ENCODE assay signal across 7 mouse cellular contexts in the genomic region with DNA sequence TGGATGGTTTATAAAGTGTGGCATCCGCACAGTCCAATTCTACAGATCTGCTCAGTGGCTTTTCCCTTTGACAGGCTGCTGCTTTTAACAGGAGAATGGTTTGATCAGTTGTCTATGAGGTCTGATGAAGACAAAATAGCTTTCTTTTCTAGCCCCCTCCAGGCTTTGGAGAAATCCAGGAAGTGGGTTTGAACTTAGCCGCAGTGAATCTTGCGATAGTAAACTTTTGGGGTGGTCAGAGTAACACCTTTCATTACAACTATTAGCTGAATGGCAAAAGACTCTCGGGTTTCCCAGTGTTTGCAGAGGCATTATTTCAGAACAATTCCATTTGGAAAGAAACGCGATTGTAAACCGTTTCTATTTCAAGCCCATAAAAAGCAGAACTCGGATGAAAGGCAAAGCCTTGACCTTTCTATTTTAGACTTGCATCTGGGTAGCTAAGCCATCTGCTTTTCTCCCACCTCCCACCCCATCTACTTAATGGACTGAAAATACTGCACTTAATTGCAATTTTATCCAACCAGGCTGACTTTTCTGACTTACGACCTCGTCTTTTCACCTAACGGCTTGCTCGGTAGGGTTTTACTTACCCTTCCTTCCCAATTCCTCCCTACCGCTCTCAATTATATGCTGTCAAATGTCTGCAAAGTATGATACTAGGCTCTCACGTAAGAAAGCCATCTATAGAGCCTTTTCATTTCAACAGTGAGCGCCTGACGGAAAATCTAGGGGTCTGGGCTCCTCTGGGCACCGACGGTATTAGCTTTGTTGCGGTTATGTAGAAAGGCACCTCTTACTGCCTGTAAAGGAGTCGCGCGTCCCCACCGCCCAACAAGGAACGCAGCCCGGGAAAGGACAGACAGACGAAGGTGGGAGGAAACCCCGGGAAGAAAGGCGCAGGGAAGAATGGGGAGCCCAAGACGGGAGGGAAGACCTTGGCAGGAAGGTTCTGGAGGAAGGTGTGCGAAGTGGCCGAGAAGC. TPM values are rescaled to one million over a fixed set of nuclear protein-coding genes. Genes with fewer than 3 reads are reported as not detected.
DNase-seq lines count a peak whose midpoint lies in the region; ATAC-seq and TF ChIP-seq lines count a peak whose summit lies in the region.

No protein-coding gene starts in this region.

- peak; percentile 21 for ATAC-seq in forebrain, embryonic 15.5 days (replicated peaks)
- ATAC-seq in kidney, embryonic 15.5 days (replicated peaks; ENCODE audit: low FRiP score): peak; percentile 31; the same call in 1 of the 2 replicates

- TF ChIP-seq POLR2A in spleen, adult 2 months (IDR thresholded peaks at IDR 0.05; ENCODE audit: low read depth, low read length): no peak

- peaks cover 5% of the 10 kb centered on the region; the same call in 1 of the 2 replicates for H3K4me1 ChIP-seq in spleen, adult 2 months (ENCODE audit: control insufficient read depth, insufficient read depth, insufficient read length)
- peaks cover 17% of the 10 kb centered on the region for H3K4me1 ChIP-seq in forebrain, embryonic 15.5 days
- H3K4me1 ChIP-seq in kidney, embryonic 15.5 days: peaks cover 19% of the 10 kb centered on the region

- H3K79me2 ChIP-seq in macrophage (ENCODE audit: inconsistent target): no peaks in the 10 kb centered on the region

- TF ChIP-seq CTCF in spleen, adult 2 months (IDR thresholded peaks at IDR 0.05; ENCODE audit: extremely low read depth, insufficient read depth, insufficient read length, insufficient replicate concordance): no peak

- H3K4me3 ChIP-seq in spleen, adult 2 months (ENCODE audit: extremely low read depth, insufficient read depth, insufficient read length): peak overlapping the region; percentile 87
- peak overlapping the region; percentile 87 for H3K4me3 ChIP-seq in forebrain, embryonic 15.5 days
- peak overlapping the region; percentile 67 for H3K4me3 ChIP-seq in kidney, embryonic 15.5 days (replicated peaks)
- H3K4me3 ChIP-seq in macrophage (ENCODE audit: inconsistent target): peak overlapping the region; percentile 11; the same call in 1 of the 2 replicates

- H3K9ac ChIP-seq in forebrain, embryonic 15.5 days (replicated peaks): peak overlapping the region; percentile 83
- H3K9ac ChIP-seq in kidney, embryonic 15.5 days: peak overlapping the region; percentile 43; the same call in 1 of the 2 replicates

- H3K36me3 ChIP-seq in spleen, adult 2 months (ENCODE audit: control insufficient read depth, insufficient read depth, low read length): no peaks in the 10 kb centered on the region
- 0 out of 2 replicates have a peak, but pooled peaks cover 8% of the 10 kb centered on the region for H3K36me3 ChIP-seq in forebrain, embryonic 15.5 days
- no peaks in the 10 kb centered on the region for H3K36me3 ChIP-seq in kidney, embryonic 15.5 days
- H3K36me3 ChIP-seq in macrophage (ENCODE audit: inconsistent target): no peaks in the 10 kb centered on the region
- H3K36me3 ChIP-seq in splenic B cell, adult 2 months (ENCODE audit: control insufficient read depth, insufficient read depth, low read length, poor library complexity, severe bottlenecking): no peaks in the 10 kb centered on the region

- peak overlapping the region; percentile 9; the same call in 1 of the 2 replicates for H3K27ac ChIP-seq in spleen, adult 2 months (ENCODE audit: insufficient read depth, low read length)
- peak overlapping the region; percentile 86 for H3K27ac ChIP-seq in forebrain, embryonic 15.5 days (replicated peaks)
- H3K27ac ChIP-seq in kidney, embryonic 15.5 days: peak overlapping the region; percentile 23; the same call in 1 of the 2 replicates
- H3K27ac ChIP-seq in macrophage: no peak overlapping the region

- peak in 1 of 2 experiments; percentile 4 for DNase-seq in spleen, adult 2 months (ENCODE audit: low read depth in 1 of 2, low spot score in 2 of 2)
- no peak for DNase-seq in spleen, adult 12 weeks (ENCODE audit: low spot score)
- DNase-seq in adrenal gland, postnatal 36 days: peak; percentile 26 to 40
- peak; percentile 19 for DNase-seq in splenic B cell, adult 2 months (ENCODE audit: low read depth, low spot score)

- WGBS in spleen, adult 2 months: 2% methylated on average over 31 of the region's 31 CpGs
- WGBS in forebrain, embryonic 15.5 days: 4% methylated on average over 31 of the region's 31 CpGs
- WGBS in kidney, embryonic 15.5 days: 4% methylated on average over 31 of the region's 31 CpGs
- WGBS in macrophage (ENCODE audit: missing documents): 6% methylated on average over 31 of the region's 31 CpGs

- H3K27me3 ChIP-seq in spleen, adult 2 months (ENCODE audit: control insufficient read depth, insufficient read depth, low read length): peaks cover 7% of the 10 kb centered on the region
- H3K27me3 ChIP-seq in forebrain, embryonic 15.5 days: no peaks in the 10 kb centered on the region
- peaks cover 45% of the 10 kb centered on the region for H3K27me3 ChIP-seq in kidney, embryonic 15.5 days
- H3K27me3 ChIP-seq in splenic B cell, adult 2 months (ENCODE audit: control insufficient read depth, insufficient read depth, low read length, poor library complexity, severe bottlenecking): no peaks in the 10 kb centered on the region

- no peaks in the 10 kb centered on the region for H3K9me3 ChIP-seq in forebrain, embryonic 15.5 days
- H3K9me3 ChIP-seq in kidney, embryonic 15.5 days (replicated peaks): no peaks in the 10 kb centered on the region

- H3K4me2 ChIP-seq in forebrain, embryonic 15.5 days (replicated peaks): peak overlapping the region; percentile 73
- peak overlapping the region; percentile 87 for H3K4me2 ChIP-seq in kidney, embryonic 15.5 days

RNA-seq across cellular contexts. Expression of a gene that starts 1.2 kb away (rescaled TPM):
- 0.86 and 1.4 TPM in 2 replicates for polyA plus RNA-seq in spleen, adult 2 months (2012; rRNA removed)
- total RNA-seq in adrenal gland, postnatal 36 days (2021): 10 to 100 TPM; 22.2 to 26.7 TPM
- polyA plus RNA-seq in forebrain, embryonic 15.5 days (2015; fragmentation: Nextera tagmentation; extraction: Ambion mirVana): 26.3 and 26.4 TPM in 2 replicates
- polyA plus RNA-seq in kidney, embryonic 15.5 days (2015; fragmentation: Nextera tagmentation; extraction: Ambion mirVana): 2.9 and 3.0 TPM in 2 replicates
- 1 to 10 TPM in 2 of 26 experiments, under 1 TPM in 20, not detected in 4; 0.08 to 1.2 (median 0.38) TPM for total RNA-seq in macrophage (2018; cell fraction: chromatin; rRNA removed)
- under 1 TPM; 0.07 to 0.29 (median 0.21) TPM for total RNA-seq in macrophage (2018; cell fraction: cytosol; rRNA removed)
- 1 to 10 TPM in 1 of 26 experiments, under 1 TPM in 25; 0.06 to 1.4 (median 0.46) TPM for total RNA-seq in macrophage (2018; cell fraction: nucleus; rRNA removed)
- 0.21 to 0.52 TPM (median 0.26 TPM) in 3 replicates for polyA plus RNA-seq in macrophage (2018)

RNA-seq across cellular contexts. Expression of a gene that starts 47.1 kb away (rescaled TPM):
- polyA plus RNA-seq in spleen, adult 2 months (2012; rRNA removed): 0.56 and 0.67 TPM in 2 replicates
- 1 to 10 TPM; 2.0 to 3.1 TPM for total RNA-seq in adrenal gland, postnatal 36 days (2021)
- polyA plus RNA-seq in forebrain, embryonic 15.5 days (2015; fragmentation: Nextera tagmentation; extraction: Ambion mirVana): 6.6 and 7.2 TPM in 2 replicates
- 8.3 and 9.1 TPM in 2 replicates for polyA plus RNA-seq in kidney, embryonic 15.5 days (2015; fragmentation: Nextera tagmentation; extraction: Ambion mirVana)
- 1 to 10 TPM in 1 of 26 experiments, under 1 TPM in 9, not detected in 16; 0.20 to 1.1 (median 0.42) TPM for total RNA-seq in macrophage (2018; cell fraction: chromatin; rRNA removed)
- total RNA-seq in macrophage (2018; cell fraction: cytosol; rRNA removed): 1 to 10 TPM in 1 of 26 experiments, under 1 TPM in 25; 0.26 to 1.1 (median 0.51) TPM
- total RNA-seq in macrophage (2018; cell fraction: nucleus; rRNA removed): 1 to 10 TPM in 1 of 26 experiments, under 1 TPM in 12, not detected in 13; 0.15 to 2.6 (median 0.58) TPM
- 0.40 to 3.3 TPM (median 1.1 TPM) in 3 replicates for polyA plus RNA-seq in macrophage (2018)

RNA-seq across cellular contexts. Expression of a gene that starts 47.3 kb away (rescaled TPM):
- polyA plus RNA-seq in spleen, adult 2 months (2012; rRNA removed): 0.16 TPM in 2 replicates
- total RNA-seq in adrenal gland, postnatal 36 days (2021): under 1 TPM; 0.36 to 0.95 TPM
- 0.31 TPM in 1 of 2 replicates, not detected in the other for polyA plus RNA-seq in forebrain, embryonic 15.5 days (2015; fragmentation: Nextera tagmentation; extraction: Ambion mirVana)
- polyA plus RNA-seq in kidney, embryonic 15.5 days (2015; fragmentation: Nextera tagmentation; extraction: Ambion mirVana): 0.60 and 0.65 TPM in 2 replicates
- 1 to 10 TPM in 8 of 26 experiments, under 1 TPM in 18; 0.13 to 2.1 (median 0.65) TPM for total RNA-seq in macrophage (2018; cell fraction: chromatin; rRNA removed)
- total RNA-seq in macrophage (2018; cell fraction: cytosol; rRNA removed): under 1 TPM in 24 of 26 experiments, not detected in 2; 0.03 to 0.77 (median 0.10) TPM
- total RNA-seq in macrophage (2018; cell fraction: nucleus; rRNA removed): 1 to 10 TPM in 6 of 26 experiments, under 1 TPM in 18, not detected in 2; 0.14 to 7.7 (median 0.61) TPM
- polyA plus RNA-seq in macrophage (2018): 0.13 to 0.30 TPM in 2 of 3 replicates, not detected in the other

Comparison
In these comparisons a context has a peak if more than half of its experiments do, and no peak if none do; other contexts are left out.
1. H3K4me3 ChIP-seq: peak in every context shown above with its lines; median percentile 87 in spleen, adult 2 months; 87 in forebrain, embryonic 15.5 days; 67 in kidney, embryonic 15.5 days; 11 in macrophage.